Mouse (Mus musculus) lung, postnatal 0 days (tissue): ENCODE results near the gene Itga7.
A peak's percentile ranks its signal among the peaks of the same experiment; 100 is the strongest.

ENCODE experiments used
- CTCF ChIP-seq: IDR thresholded peaks from 2 replicates; pipeline ENCODE4 v1.5.1; 2016; ENCODE audit warnings: antibody characterized with exemption, mild to moderate bottlenecking
- EP300 ChIP-seq: IDR thresholded peaks from 2 replicates; pipeline ENCODE4 v1.6.1; 2016; ENCODE audit warnings: antibody characterized with exemption, mild to moderate bottlenecking, control low read depth

- 0 out of 2 replicates have a peak, but pooled peaks have one; percentile 10 for TF ChIP-seq CTCF
- TF ChIP-seq EP300, result no peak
Observed at GRCm38 (mm10) chr10:128934997-128935787, 1.6 kb downstream of the Itga7 start.
